Mouse (Mus musculus): ENCODE measurements around the gene Satb1. TPM values are rescaled to one million over a fixed set of nuclear protein-coding genes. Genes with fewer than 3 reads are reported as not detected.

The Satb1 gene
- total and polyA plus RNA-seq, 3 experiments = not detected

DNA sequence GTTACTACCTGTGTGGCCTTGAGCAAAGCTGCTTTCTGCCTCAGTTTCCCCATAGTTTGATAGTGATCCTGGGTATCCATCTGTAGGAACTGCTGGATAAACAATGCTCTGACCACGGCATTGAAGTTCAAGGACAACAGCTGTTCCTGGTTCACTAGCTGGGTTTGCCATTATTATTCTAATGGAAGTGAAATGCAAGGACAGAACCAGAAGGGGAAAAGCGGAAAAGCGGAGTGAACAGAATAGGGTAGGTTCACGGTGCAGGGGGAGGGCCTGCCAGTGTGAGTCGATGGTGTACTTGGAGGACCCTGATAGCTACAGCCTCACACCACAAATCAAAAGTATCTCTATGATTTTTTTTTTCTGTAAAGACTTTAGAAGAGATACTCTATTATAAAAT, 6.4 kb upstream of the Satb1 start:
- H3K9me3 ChIP-seq (replicated peaks; ENCODE audit: low read length) = peaks cover 47% of the 10 kb centered on the region
- dilution Hi-C loops (cut with MboI; ENCODE audit: extremely low pct_ligation_motif_present, extremely low pct_unique_long_range_greater_than_20kb, low sequenced_read_pairs) = no loop called here
- H3K27ac ChIP-seq (ENCODE audit: insufficient read depth, low read depth) = no peak overlapping the region
- no peak overlapping the region for H3K4me2 ChIP-seq (ENCODE audit: insufficient read depth, low read depth, poor library complexity, severe bottlenecking)
- H3K27me3 ChIP-seq (replicated peaks) = no peaks in the 10 kb centered on the region
- in situ Hi-C loops (cut with MboI; ENCODE audit: low pct_ligation_motif_present, low pct_unique_long_range_greater_than_20kb, low sequenced_read_pairs) = no loop called here
- TF ChIP-seq ZMIZ1 (IDR thresholded peaks at IDR 0.05; ENCODE audit: low read depth, low read length) = no peak
- TF ChIP-seq ZKSCAN1 (IDR thresholded peaks at IDR 0.05; ENCODE audit: borderline replicate concordance, low read depth, low read length) = no peak
- TF ChIP-seq CTCF (conservative IDR thresholded peaks at IDR 0.05 in 1 of 2, IDR thresholded peaks at IDR 0.05 in 1 of 2; ENCODE audit: low read depth in 2 of 2, low read length in 2 of 2) = no peak
- TF ChIP-seq CHD1 (IDR thresholded peaks at IDR 0.05; ENCODE audit: low read depth, low read length) = no peak
- no peak for TF ChIP-seq POLR2A (IDR thresholded peaks at IDR 0.05; ENCODE audit: low read depth, low read length)
- TF ChIP-seq HCFC1 (IDR thresholded peaks at IDR 0.05; ENCODE audit: low read depth, low read length) = no peak
- TF ChIP-seq MAX (IDR thresholded peaks at IDR 0.05; ENCODE audit: low read length) = no peak
- TF ChIP-seq E2F4 (IDR thresholded peaks at IDR 0.05; ENCODE audit: insufficient replicate concordance, low read depth, low read length) = no peak
- no peak for TF ChIP-seq NELFE (IDR thresholded peaks at IDR 0.05; ENCODE audit: low read depth, low read length)
- no peak for TF ChIP-seq POLR2AphosphoS2 (IDR thresholded peaks at IDR 0.05; ENCODE audit: low read depth, low read length)
- TF ChIP-seq SMC3 (IDR thresholded peaks at IDR 0.05; ENCODE audit: low read depth, low read length) = no peak
- TF ChIP-seq JUND (conservative IDR thresholded peaks at IDR 0.05; ENCODE audit: low read depth, low read length) = no peak
- no peak for TF ChIP-seq MYC (IDR thresholded peaks at IDR 0.05; ENCODE audit: low read depth, low read length)
- TF ChIP-seq MEF2A (IDR thresholded peaks at IDR 0.05; ENCODE audit: borderline replicate concordance, low read depth, low read length) = no peak
- TF ChIP-seq USF2 (conservative IDR thresholded peaks at IDR 0.05; ENCODE audit: low read depth, low read length) = no peak
- TF ChIP-seq CHD2 (IDR thresholded peaks at IDR 0.05; ENCODE audit: low read length) = no peak
- TF ChIP-seq MXI1 (IDR thresholded peaks at IDR 0.05; ENCODE audit: low read depth, low read length) = no peak
- no peak for TF ChIP-seq GABPA (IDR thresholded peaks at IDR 0.05; ENCODE audit: insufficient replicate concordance, low read depth, low read length)
- H3K9ac ChIP-seq (ENCODE audit: insufficient read depth, low read depth) = no peak overlapping the region
- DNase-seq (ENCODE audit: extremely low read depth) = no peak
- H3K79me2 ChIP-seq (replicated peaks; ENCODE audit: control insufficient read depth, extremely low read depth, insufficient read depth, poor library complexity, severe bottlenecking) = no peaks in the 10 kb centered on the region
- no peaks in the 10 kb centered on the region for H3K36me3 ChIP-seq (replicated peaks in 1 of 2; ENCODE audit: control insufficient read depth in 1 of 2, insufficient read depth in 1 of 2, low read length in 1 of 2)
- H3K4me3 ChIP-seq (replicated peaks in 1 of 3; ENCODE audit: low read depth in 2 of 3, low read length in 2 of 3, poor library complexity in 1 of 3) = no peak overlapping the region
- no peaks in the 10 kb centered on the region for H3K4me1 ChIP-seq (ENCODE audit: control insufficient read depth in 1 of 2, insufficient read depth in 2 of 2)

DNA sequence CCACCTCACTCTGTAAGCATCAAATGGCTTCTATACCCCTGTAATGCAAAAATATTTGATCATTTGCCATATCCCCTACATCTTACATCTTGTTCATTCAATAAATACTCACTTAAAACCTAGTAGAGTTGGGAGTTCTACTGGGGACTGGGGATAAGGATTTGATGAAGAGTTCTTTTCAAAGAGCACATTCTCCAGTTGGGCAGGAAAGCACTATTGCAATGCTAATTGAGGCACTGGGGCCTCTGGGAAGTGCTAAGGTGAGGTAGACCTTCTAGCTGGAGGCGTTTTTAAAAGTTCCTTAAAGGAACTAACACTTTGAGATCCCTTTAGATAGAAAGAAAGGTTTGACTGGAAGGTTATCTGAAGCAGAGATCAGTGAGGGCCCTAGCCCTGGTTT, 3.8 kb upstream of the Satb1 start:
- peaks cover 53% of the 10 kb centered on the region for H3K9me3 ChIP-seq (replicated peaks; ENCODE audit: low read length)

More for the DNA sequence above, 3.8 kb upstream of the Satb1 start:
- no peak for TF ChIP-seq MAZ (IDR thresholded peaks at IDR 0.05; ENCODE audit: low read depth, low read length)
- no peak for TF ChIP-seq KAT2A (IDR thresholded peaks at IDR 0.05; ENCODE audit: insufficient replicate concordance, low read length)
- no peak for TF ChIP-seq TCF12 (IDR thresholded peaks at IDR 0.05; ENCODE audit: low read depth, low read length)
- TF ChIP-seq USF2 (conservative IDR thresholded peaks at IDR 0.05; ENCODE audit: low read depth, low read length) = no peak
- no peak for TF ChIP-seq NRF1 (IDR thresholded peaks at IDR 0.05; ENCODE audit: low read depth, low read length)
- TF ChIP-seq BHLHE40 (IDR thresholded peaks at IDR 0.05; ENCODE audit: low read depth, low read length) = no peak
- no peak for DNase-seq (ENCODE audit: extremely low read depth)
- no peak overlapping the region for H3K4me2 ChIP-seq (ENCODE audit: insufficient read depth, low read depth, poor library complexity, severe bottlenecking)
- no peak overlapping the region for H3K27ac ChIP-seq (ENCODE audit: insufficient read depth, low read depth)
- H3K9ac ChIP-seq (ENCODE audit: insufficient read depth, low read depth) = no peak overlapping the region
- no peak overlapping the region for H3K4me3 ChIP-seq (replicated peaks in 1 of 3; ENCODE audit: low read depth in 2 of 3, low read length in 2 of 3, poor library complexity in 1 of 3)
- H3K4me1 ChIP-seq (ENCODE audit: control insufficient read depth in 1 of 2, insufficient read depth in 2 of 2) = no peaks in the 10 kb centered on the region
- no peaks in the 10 kb centered on the region for H3K27me3 ChIP-seq (replicated peaks)
- H3K79me2 ChIP-seq (replicated peaks; ENCODE audit: control insufficient read depth, extremely low read depth, insufficient read depth, poor library complexity, severe bottlenecking) = no peaks in the 10 kb centered on the region
- in situ Hi-C loops (cut with MboI; ENCODE audit: low pct_ligation_motif_present, low pct_unique_long_range_greater_than_20kb, low sequenced_read_pairs) = no loop called here
- dilution Hi-C loops (cut with MboI; ENCODE audit: extremely low pct_ligation_motif_present, extremely low pct_unique_long_range_greater_than_20kb, low sequenced_read_pairs) = no loop called here
- no peaks in the 10 kb centered on the region for H3K36me3 ChIP-seq (replicated peaks in 1 of 2; ENCODE audit: control insufficient read depth in 1 of 2, insufficient read depth in 1 of 2, low read length in 1 of 2)

Measured in CH12.LX (cell line).